Mouse (Mus musculus) myocyte (in vitro differentiated cells): ENCODE data around the gene Rgs6. TPM values are rescaled to one million over a fixed set of nuclear protein-coding genes. Genes with fewer than 3 reads are reported as not detected.

ENCODE experiments used
- H3K27me3 ChIP-seq: one replicate; pipeline ENCODE4 v1.6.1; 2011; ENCODE audit not compliant: control insufficient read depth, insufficient read depth, insufficient read length
- H3K36me3 ChIP-seq: one replicate; pipeline ENCODE4 v1.6.1; 2011; ENCODE audit not compliant: control insufficient read depth, insufficient read depth
- H3K4me2 ChIP-seq: one replicate; pipeline ENCODE4 v1.6.1; 2011; ENCODE audit warnings: low read depth, control low read depth
- H3K4me3 ChIP-seq: one replicate; pipeline ENCODE4 v1.5.1; 2011; ENCODE audit warnings: mild to moderate bottlenecking, control low read depth, moderate library complexity
- H3K79me2 ChIP-seq: one replicate; pipeline ENCODE4 v1.6.1; 2011; ENCODE audit not compliant: control insufficient read depth, insufficient read depth
- H3ac ChIP-seq: one replicate; pipeline ENCODE4 v1.6.1; 2011; ENCODE audit not compliant: control insufficient read depth, insufficient read length
- CEBPB ChIP-seq: IDR thresholded peaks from 2 replicates; pipeline ENCODE4 v1.6.1; 2011; ENCODE audit warnings: mild to moderate bottlenecking, moderate library complexity; ENCODE audit not compliant: poor library complexity, insufficient read depth, severe bottlenecking
- E2F4 ChIP-seq: IDR thresholded peaks from one replicate; pipeline ENCODE4 v1.6.1; 2011; ENCODE audit warnings: mild to moderate bottlenecking, control low read depth, moderate library complexity; ENCODE audit not compliant: insufficient read depth
- MAX ChIP-seq: IDR thresholded peaks from one replicate; pipeline ENCODE4 v1.6.1; 2011; ENCODE audit warnings: low read depth, mild to moderate bottlenecking, control low read depth
- MYOD1 ChIP-seq, 3 experiments: IDR thresholded peaks; one replicate each; pipeline ENCODE4 v1.6.1; 2011; ENCODE audit warnings: control low read depth in 2 of 3, low read depth in 2 of 3, mild to moderate bottlenecking in 2 of 3, moderate library complexity in 1 of 3; ENCODE audit not compliant: insufficient read length in 2 of 3, control insufficient read depth in 1 of 3
- MYOG ChIP-seq, 3 experiments: IDR thresholded peaks; one replicate each; pipeline ENCODE4 v1.6.1; 2011; ENCODE audit warnings: control low read depth in 2 of 3, low read depth in 2 of 3, mild to moderate bottlenecking in 2 of 3; ENCODE audit not compliant: insufficient read length in 2 of 3, control insufficient read depth in 1 of 3, insufficient read depth in 1 of 3
- POLR2A ChIP-seq: IDR thresholded peaks from one replicate; pipeline ENCODE4 v1.6.1; 2011; ENCODE audit warnings: low read depth, mild to moderate bottlenecking, control low read depth, moderate library complexity; ENCODE audit not compliant: insufficient read length
- POLR2AphosphoS2 ChIP-seq: IDR thresholded peaks from one replicate; pipeline ENCODE4 v1.6.1; 2011; ENCODE audit warnings: low read depth, control low read depth; ENCODE audit not compliant: insufficient read length
- REST ChIP-seq: IDR thresholded peaks from one replicate; pipeline ENCODE4 v1.6.1; 2011; ENCODE audit warnings: mild to moderate bottlenecking, control low read depth, moderate library complexity; ENCODE audit not compliant: insufficient read depth, insufficient read length
- SRF ChIP-seq: IDR thresholded peaks from one replicate; pipeline ENCODE4 v1.6.1; 2011; ENCODE audit warnings: low read depth; ENCODE audit not compliant: control insufficient read depth, insufficient read length
- TCF12 ChIP-seq: IDR thresholded peaks from one replicate; pipeline ENCODE4 v1.6.1; 2011; ENCODE audit warnings: mild to moderate bottlenecking, control low read depth; ENCODE audit not compliant: poor library complexity, insufficient read depth, severe bottlenecking
- TCF3 ChIP-seq: IDR thresholded peaks from one replicate; pipeline ENCODE4 v1.6.1; 2011; ENCODE audit warnings: low read depth, control low read depth; ENCODE audit not compliant: insufficient read length
- USF1 ChIP-seq: IDR thresholded peaks from one replicate; pipeline ENCODE4 v1.6.1; 2011; ENCODE audit warnings: low read depth, mild to moderate bottlenecking, control low read depth, moderate library complexity
- polyA plus RNA-seq: library from polyadenylated mRNA; unstranded; fragments of >200 nt; fragmentation: generic; extraction: Trizol; gene quantifications from one replicate; pipeline ENCODE4 v1.2.1, GENCODE M21; 2012; ENCODE audit warnings: missing spikeins

The Rgs6 gene
- polyA plus RNA-seq, 1 experiment: not detected

DNA sequence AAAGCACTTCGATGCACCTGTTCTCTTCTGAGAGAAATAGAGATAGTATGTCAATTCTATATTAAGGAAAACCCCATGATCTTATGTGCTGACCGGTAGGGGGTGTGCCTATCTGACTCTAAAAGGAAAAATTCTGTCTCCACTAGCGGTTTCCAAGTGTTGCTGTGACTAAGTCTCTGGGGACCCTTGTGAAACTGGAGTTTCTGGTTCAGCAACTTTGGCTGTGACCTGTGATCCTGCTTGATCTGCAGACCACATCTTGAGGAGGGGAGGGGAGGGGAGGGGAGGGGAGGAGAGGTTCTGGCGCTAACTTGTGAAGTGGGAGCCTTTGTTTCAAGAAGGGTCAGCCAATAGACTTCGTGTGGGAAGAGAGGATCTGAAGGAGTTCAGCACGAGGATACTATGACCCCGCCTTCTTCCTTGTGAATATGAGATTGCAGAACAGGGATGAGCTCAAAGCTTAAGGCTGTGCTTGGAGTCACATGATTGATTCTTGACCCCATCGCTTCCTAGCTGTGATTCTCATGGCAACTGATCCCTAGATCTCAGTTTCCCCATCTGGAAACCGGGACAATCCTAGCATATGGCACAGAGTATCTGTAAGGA lies 517.5 kb downstream of the Rgs6 start:
- TF ChIP-seq CEBPB (no peak), MYOG (IDR thresholded peaks at IDR 0.05; ENCODE audit: control insufficient read depth in 1 of 3, insufficient read depth in 1 of 3, insufficient read length in 2 of 3, low read depth in 2 of 3) (no peak), E2F4 (no peak), USF1 (no peak), TCF3 (no peak), TCF12 (no peak), MYOD1 (IDR thresholded peaks at IDR 0.05; ENCODE audit: control insufficient read depth in 1 of 3, insufficient read length in 2 of 3, low read depth in 2 of 3) (no peak)
- H3ac ChIP-seq: no peak overlapping the region
- no peak overlapping the region for H3K4me3 ChIP-seq
- H3K36me3 ChIP-seq: no peaks in the 10 kb centered on the region
- H3K27me3 ChIP-seq: no peaks in the 10 kb centered on the region
- H3K79me2 ChIP-seq: no peaks in the 10 kb centered on the region
- no peak overlapping the region for H3K4me2 ChIP-seq

DNA sequence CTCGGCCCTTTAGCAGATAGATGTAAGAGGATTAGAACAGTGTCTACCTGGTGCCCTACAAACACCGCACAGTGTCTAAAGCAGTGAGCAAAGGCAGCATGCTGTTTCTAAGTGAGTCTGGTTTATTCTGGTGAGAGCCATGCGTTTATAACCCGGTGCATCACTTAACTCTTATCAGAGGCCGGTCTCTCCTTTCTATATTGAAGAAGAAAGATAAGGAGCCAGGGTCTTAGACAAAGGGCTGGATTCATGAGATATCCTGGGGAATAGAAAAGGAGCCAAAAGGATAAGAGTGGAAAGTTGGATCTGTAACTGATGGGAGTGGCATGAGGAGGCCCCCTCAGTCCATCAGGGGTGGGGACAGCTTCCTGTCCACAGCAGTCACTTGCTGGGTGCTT lies 518.0 kb downstream of the Rgs6 start:
- TF ChIP-seq SRF: no peak
- TF ChIP-seq POLR2A: no peak
- no peak for TF ChIP-seq MYOD1 (IDR thresholded peaks at IDR 0.05; ENCODE audit: control insufficient read depth in 1 of 3, insufficient read length in 2 of 3, low read depth in 2 of 3)
- no peak for TF ChIP-seq TCF12
- no peak for TF ChIP-seq REST
- no peak for TF ChIP-seq E2F4
- TF ChIP-seq POLR2AphosphoS2: no peak
- TF ChIP-seq CEBPB: no peak
- no peak for TF ChIP-seq TCF3
- TF ChIP-seq MYOG (IDR thresholded peaks at IDR 0.05; ENCODE audit: control insufficient read depth in 1 of 3, insufficient read depth in 1 of 3, insufficient read length in 2 of 3, low read depth in 2 of 3): no peak
- no peak for TF ChIP-seq USF1
- TF ChIP-seq MAX: no peak

DNA sequence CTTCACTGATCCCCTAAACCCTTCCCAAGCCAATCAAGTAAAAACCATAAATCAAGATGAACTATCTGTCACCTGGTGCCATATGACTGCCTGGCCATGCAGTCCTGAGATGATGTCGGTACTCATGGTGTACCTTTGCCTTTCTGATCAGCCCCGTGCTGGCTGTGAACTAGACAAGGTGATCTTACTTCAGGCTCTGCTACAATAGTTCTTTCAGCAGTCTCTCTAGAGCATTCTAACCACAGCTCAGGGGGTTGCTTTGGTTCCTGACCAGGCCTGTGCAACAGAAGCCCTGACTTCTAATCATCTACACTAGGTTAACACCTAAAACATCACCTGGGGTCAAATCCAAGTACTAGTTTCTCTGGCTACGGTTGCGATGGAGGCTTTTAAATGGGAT lies 521.4 kb downstream of the Rgs6 start:
- no peaks in the 10 kb centered on the region for H3K27me3 ChIP-seq
- no peak overlapping the region for H3K4me2 ChIP-seq
- H3K79me2 ChIP-seq: no peaks in the 10 kb centered on the region
- no peak overlapping the region for H3ac ChIP-seq
- TF ChIP-seq CEBPB (no peak), MYOG (IDR thresholded peaks at IDR 0.05; ENCODE audit: control insufficient read depth in 1 of 3, insufficient read depth in 1 of 3, insufficient read length in 2 of 3, low read depth in 2 of 3) (no peak), SRF (no peak), POLR2AphosphoS2 (no peak), REST (no peak), E2F4 (no peak), USF1 (no peak), TCF3 (no peak), MAX (no peak), MYOD1 (IDR thresholded peaks at IDR 0.05; ENCODE audit: control insufficient read depth in 1 of 3, insufficient read length in 2 of 3, low read depth in 2 of 3) (no peak), TCF12 (no peak), POLR2A (no peak)
- H3K36me3 ChIP-seq: no peaks in the 10 kb centered on the region
- no peak overlapping the region for H3K4me3 ChIP-seq

More for the DNA sequence above, 518.0 kb downstream of the Rgs6 start:
- Histone ChIP-seq H3K4me3 (no peak overlapping the region), H3ac (no peak overlapping the region), H3K79me2 (no peaks in the 10 kb centered on the region), H3K27me3 (no peaks in the 10 kb centered on the region), H3K36me3 (no peaks in the 10 kb centered on the region), H3K4me2 (no peak overlapping the region)

DNA sequence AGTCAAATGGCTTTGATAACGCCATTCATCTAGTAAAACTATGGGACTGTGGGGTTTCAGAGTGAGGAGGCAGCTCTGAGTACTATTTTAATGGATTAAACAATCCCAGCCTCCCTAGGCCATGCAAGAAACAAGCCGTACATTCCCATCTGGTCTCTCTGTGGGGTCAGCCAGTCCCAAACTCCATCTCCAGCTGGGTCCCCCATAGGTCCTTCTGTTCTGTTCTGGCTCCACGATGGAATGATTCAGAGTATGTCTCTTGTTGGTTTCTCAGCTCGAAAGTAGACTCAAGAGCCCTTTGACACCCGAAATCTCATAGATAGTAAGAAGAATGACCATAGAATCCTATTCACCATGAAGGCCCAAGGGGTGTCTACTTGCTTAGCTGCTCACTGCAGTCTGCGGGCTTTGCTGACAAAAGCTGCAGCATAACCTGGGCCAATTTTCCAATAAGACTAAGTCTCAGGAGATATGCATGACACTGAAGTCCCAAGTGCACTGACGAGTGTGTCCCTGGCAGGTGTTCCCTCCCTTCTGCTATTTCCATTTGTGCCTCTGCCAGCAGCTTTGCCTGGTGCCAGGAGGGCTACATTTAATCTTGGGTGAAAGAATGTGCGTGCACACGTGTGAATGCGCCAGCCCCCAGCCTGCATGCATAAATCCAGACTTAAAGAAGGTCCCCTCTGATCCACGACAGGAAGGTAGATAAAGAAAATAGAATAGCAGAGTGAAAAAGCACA lies 522.0 kb downstream of the Rgs6 start:
- Histone ChIP-seq H3K27me3 (no peaks in the 10 kb centered on the region), H3K36me3 (no peaks in the 10 kb centered on the region), H3K4me2 (no peak overlapping the region), H3K4me3 (no peak overlapping the region), H3ac (no peak overlapping the region), H3K79me2 (no peaks in the 10 kb centered on the region)
- TF ChIP-seq POLR2A (no peak), CEBPB (no peak), MYOD1 (IDR thresholded peaks at IDR 0.05; ENCODE audit: control insufficient read depth in 1 of 3, insufficient read length in 2 of 3, low read depth in 2 of 3) (no peak), MYOG (IDR thresholded peaks at IDR 0.05; ENCODE audit: control insufficient read depth in 1 of 3, insufficient read depth in 1 of 3, insufficient read length in 2 of 3, low read depth in 2 of 3) (no peak)

DNA sequence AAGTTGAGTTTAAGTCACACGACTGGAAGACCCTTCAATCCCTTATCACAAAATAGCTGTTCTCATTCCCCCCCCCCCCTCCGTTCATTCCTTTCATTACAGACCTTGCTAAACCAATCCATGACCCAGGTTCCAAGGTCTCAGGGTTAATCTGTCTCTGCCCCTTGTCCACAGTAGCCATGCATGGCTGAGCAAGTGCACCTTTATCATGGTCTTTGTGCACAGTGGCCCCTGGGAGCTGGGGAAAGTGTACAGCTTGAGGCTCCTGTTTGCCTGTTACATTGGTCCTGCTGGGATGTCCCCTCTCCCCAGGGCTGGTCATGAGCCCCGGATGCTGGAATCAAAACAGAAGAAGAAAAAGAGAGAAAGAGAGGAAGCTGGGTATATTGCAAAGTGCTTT lies 522.6 kb downstream of the Rgs6 start:
- no peak overlapping the region for H3K4me2 ChIP-seq
- no peaks in the 10 kb centered on the region for H3K27me3 ChIP-seq
- H3K36me3 ChIP-seq: no peaks in the 10 kb centered on the region
- no peaks in the 10 kb centered on the region for H3K79me2 ChIP-seq
- no peak for TF ChIP-seq E2F4
- no peak for TF ChIP-seq MYOG (IDR thresholded peaks at IDR 0.05; ENCODE audit: control insufficient read depth in 1 of 3, insufficient read depth in 1 of 3, insufficient read length in 2 of 3, low read depth in 2 of 3)
- TF ChIP-seq TCF3: no peak
- TF ChIP-seq SRF: no peak
- TF ChIP-seq USF1: no peak
- H3ac ChIP-seq: no peak overlapping the region
- H3K4me3 ChIP-seq: no peak overlapping the region
